Mouse (Mus musculus): ENCODE measurements around the gene Tigd3.
"Not testable (repeated sequence)": the region's sequence is repeated elsewhere in the genome, so short reads cannot be mapped to it uniquely, and the experiment has no call there.

The Tigd3 gene

DNA sequence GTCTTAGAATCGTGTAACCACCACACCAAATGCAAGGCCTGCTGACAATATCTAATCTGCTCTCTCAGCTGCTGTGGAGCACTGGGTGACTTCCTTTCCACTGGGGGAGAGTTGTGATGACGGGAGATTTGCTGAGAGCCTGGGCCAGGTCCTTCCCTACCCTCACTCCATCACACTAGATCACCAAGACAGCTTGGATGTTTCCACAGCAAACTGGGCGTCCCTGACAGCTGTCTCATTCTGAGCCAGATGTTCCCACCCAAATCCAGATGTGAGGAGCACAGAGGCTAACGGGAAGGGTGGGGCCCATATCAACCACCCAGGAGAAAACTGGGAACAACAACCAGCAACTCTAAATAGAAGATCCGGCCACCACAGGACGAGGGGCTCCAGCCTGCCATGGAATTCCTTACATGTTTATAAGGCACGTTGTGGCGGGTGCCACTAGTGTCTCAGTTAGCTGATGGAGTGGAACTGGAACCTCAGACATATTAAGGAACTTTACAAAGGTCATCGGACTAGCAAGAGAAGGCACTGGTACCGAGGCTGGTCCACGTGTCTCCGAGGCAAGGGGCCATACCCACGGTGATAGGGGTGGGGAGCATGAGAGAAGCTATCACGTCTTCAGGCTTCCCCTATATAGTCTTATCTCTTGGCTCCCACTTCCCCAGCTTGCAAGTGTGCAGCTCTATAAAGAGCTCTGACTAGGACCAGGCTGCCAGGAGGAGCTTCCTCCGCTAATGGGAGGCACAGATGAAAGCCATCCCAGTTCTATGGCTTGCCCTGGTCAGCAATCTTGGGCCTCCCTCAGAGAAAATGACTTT is 28.4 kb upstream of the Tigd3 start:
- DNase-seq (ENCODE audit: low spot score), result no peak

DNA sequence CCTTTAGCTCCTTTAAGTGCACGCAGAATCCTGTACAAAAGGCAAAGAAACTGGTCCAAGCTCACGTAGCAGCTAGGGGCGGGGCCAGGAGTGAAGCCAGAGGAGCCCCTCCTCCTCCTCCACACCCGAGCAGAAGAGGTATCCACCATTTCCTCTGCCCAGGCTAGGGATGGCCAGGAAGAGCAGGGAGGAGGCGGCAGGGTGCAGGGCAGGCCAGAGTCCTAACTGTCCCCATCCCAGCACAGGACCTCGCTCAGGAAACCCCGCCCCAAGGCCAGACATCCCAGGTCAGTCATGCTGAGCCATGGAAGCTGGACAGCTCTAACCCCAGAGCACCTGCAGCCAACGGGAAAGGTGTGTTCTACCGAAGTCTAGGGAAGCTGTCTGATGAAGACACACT is 27.8 kb upstream of the Tigd3 start:
- no peak for DNase-seq (ENCODE audit: low spot score)

DNA sequence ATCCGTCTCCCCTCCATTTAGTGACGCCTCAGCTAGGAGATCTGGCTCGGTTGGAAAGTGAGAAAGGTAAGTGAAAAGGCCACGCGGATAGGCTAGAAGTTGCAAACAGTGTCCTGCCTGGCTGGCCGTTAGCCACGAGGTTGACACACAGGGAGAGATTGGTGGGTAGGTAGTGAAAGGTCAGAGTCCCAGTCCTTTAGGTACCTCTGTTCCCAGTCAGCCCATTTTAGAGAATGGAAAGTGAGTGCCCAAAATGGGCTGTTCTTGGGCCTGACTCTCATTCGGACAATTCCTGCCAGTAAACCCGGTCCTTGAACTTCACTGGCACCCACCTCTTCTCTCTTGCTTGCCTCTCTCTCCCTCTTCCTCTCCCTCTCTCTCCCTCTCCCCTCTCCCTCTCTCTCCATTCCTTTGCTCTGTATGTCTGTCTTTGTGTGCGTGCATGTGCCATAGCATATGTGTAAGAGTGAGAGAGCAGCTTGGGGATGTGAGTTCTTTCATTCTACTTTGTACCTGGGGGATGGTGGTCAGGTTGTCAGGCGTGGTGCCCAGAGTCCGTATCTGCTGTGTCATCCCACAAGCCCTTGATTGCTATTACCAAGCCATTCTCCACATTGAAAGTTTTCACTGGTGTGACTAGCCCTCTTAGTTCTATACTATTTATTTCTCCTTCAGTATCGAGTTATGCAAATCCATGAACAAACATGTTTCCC is 19.2 kb upstream of the Tigd3 start, which contains the start of gene Dpf2:
Dpf2 (minus strand) TSS at position 4 of the 713 bp plus-strand sequence.
- no peak for DNase-seq (ENCODE audit: low spot score)

DNA sequence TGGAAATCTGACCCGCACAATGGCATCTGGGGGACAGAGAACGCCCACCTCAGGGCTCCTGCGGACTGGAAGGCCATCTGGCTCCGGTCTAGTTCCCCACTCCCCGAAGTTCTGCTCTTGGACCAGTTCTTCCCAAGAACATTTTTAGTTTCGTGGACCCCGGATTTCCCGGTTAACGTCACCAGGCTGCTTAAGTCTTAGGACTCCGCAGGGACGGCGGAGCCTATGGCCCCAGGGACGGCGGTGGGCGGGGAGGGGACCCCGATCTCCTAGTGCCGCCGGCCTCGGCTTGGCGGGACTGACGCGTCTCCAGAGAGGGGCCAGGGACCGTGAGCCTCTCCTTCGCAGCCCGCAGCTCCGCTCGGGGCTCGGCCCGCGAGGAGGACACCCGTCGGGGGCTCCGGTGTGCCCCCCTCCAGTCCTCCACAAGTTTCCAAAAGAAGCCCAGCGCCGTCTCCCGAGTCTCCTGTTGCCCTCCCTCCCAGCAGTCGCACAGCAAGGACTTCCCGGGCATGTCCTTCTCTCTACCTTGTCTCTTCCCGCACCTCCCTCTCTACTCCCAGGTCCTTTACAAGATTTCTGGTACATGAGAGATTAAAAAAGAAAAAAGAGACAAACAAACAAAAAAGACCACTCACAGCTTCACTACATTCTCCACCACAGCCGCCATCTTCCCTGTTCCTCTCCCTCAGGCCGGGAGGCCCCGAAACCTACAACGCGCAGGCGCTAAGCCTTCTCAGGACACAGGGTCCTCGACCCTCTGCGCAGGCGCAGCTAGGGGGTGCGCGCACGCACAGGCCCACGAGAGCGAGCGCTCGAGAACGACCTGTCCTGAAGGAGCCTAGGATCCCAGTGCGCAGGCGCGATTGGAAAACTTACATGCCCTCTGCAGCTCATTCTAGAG is 18.4 kb upstream of the Tigd3 start:
- peak; percentile 94 for DNase-seq (ENCODE audit: low spot score)

DNA sequence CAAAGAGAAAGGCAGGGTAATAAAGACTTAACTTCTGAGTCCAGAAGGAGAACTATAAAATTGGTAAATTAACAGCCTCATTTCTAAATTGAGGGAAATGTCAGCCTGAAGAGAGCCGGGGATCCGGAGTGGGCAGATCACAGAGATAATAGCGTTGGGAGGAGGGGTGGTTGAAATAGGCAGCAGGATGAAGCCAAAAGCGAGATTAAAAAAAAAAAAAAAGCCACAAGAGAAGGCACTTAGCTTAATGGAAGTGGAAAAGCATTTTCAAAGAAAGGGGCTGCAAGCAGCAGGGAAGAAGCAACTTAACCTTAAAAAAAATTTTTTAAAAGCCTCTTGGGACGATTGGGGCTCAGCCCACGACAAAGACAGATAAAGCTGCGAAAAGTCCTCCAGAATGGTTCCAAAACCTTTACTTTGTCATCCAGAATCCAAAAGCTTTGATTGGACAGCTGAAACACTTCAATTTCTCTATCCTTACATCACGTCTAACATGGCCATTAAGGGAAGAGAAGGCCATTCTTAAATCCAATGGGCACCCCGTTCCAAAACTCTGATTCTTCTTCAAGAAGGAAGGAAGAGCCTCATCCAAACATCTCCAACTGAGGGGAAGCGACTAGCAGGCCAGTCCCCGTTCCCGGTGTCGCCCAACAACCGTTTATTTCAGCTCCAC is 17.6 kb upstream of the Tigd3 start:
- no peak for DNase-seq (ENCODE audit: low spot score)

DNA sequence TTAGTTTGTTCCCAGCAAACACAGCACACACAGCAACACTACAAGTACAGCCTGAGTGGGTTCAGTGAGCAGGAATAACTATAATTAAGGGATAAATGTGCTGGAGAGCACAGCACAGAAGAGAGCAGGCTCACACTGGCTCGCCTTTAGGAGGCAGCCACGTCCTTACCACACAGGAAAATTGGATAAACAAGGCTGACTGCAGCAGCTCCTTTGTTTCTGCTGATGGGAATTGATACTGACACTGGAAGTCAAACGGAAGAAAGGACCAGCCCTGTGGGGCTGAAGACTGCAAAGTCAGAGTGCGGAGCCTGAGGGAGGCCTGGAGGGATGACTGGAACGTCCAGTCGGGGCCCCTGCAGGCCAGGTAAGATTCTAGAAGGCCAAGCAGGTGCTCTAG is 16.3 kb upstream of the Tigd3 start:
- DNase-seq (ENCODE audit: low spot score), result no peak

DNA sequence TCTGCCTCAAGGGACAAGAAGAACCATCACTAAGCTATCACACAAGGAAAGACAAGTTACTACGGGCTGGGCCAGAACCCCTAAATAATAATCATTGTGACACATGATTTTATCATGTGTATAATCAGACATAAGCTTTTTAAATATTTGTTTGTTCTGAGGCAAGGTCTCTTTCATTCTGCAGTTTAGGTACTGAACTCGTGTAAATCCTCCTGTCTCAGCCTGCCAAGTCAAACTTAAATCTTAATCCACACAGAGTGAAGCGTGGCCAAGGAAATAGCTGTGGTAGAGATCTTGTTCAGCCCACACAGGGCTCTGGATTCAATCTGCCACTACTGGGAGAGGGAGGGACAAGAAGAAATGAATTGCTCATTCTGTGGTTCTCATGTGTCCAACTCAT is 13.3 kb upstream of the Tigd3 start:
- DNase-seq (ENCODE audit: low spot score), result no peak

DNA sequence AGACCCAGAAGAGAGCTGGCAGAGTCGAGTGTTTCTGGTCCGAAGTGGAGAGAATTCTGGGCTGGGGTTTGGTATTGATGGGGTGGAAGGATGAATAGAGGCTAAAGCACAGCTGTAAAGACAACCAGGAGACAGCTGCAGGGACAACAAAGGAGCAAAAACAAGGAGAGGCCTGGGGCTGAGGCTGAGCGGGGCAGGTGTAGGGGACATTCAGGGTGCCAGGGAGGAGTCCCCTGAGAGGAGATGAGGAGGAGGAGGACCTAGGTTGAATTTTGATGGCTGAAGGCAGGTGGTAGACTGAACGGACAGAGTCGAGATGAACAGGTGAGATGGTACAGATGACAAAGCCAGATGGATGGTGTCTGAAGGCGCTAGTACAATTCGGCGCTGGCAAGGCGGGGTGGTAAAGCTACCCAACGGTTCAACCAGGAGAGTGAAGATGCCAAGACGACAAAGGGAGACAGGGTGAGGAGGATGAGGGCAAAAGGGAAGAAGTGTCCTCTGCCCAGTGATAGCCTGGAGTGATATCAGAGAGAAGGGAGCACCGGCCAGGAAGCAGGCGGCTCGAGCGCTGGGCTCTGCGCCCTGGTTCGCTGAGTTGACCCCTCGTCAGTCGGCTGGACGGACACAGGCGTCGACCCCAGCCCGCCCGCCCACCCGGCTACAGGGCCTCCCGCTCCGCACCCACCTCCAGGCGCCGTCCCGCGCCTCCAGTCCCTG is 507 bp downstream of the Tigd3 start:
- no peak for DNase-seq (ENCODE audit: low spot score)

DNA sequence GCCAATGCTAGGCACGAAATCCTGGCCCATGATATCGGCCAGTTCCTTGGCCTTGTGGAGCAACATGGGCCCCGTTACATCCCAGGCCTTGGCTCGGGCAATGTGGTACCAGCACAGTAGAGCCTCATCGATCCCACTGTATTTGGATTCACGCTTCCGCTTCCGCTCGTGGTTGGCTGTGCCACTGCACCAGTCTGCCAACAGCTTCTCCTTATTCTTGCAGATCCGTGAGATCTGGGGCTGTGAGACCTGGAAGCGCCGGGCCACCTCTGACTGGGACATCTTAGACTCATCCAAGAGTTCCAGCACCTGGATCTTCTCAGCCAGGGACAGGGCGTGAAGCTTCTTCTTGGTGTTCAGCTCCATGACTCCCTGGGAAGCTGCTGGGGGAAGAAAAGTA is 1.2 kb downstream of the Tigd3 start:
- no peak for DNase-seq (ENCODE audit: low spot score)

DNA sequence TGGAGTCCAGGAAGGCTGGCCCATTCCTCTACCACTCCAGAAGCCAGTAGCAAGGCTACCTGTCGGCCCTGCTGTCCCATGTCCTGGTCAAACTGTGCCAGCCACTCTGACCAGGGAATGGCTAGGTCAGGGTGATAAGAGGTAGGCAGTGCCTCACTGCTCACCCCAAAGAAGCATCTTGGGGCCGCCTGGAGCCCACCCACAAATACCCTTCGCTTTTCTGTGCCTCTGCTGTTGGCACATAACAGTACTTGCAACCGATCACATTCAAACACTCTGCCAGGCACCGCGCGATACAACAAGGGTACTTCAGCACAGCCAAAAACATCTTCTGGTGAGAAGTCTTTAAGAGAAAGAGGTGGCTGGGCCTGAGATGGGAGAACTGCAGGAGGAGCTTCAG is 1.7 kb downstream of the Tigd3 start:
- DNase-seq (ENCODE audit: low spot score), result no peak

DNA sequence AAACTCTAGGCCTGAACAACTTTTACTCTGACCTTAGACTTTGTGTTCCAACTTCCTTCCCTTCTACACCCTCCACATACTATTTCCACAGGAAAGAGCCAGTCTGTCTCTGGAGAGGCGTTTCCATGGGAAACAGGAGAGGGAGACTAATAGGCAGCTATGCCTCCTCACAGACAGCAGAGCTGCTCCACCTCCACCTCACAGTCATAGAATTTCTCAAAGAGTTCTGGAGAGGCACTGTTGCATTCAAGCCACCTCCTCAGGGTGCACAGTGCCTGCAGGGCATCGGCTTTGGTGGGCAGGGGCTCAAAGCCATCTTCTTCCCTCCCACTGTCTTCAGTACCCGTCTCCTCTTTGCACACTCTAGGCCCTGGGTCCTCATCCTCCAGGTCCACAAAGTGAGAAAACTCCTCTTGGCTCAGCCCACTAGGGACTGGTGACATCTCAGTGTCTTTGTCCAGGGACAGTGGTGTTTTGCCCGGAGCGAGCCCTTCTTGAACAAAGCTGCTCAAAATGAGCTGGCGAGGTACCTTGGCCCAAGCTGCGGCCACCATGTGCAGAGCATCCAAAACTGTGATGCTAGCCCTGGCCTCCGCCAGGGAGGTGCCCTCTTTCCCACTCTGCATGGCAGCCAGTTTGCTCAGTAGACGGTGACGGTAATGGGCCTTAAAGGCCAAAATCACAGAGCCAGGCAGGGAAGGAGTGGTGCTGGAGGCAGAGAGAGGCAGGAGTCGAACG is 2.3 kb downstream of the Tigd3 start:
- DNase-seq (ENCODE audit: low spot score), result no peak

DNA sequence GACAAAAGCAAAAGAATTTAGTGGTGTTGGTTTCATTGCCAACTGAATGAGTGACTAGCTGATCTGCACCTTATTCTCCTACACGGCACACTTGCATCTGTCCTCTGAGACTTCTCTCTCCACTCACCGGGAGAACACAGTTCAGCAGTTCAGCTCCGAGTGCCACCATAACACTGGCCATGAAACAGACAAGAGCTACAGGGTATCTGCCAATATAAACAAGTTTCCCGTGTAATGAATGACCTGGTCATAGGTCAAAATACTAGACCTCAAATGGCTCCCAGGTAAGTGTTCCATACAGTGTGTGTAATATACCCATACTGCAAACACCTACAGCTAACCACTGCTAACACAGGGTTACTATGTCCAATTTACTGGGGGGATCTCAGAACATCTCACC is 4.7 kb downstream of the Tigd3 start:
- DNase-seq (ENCODE audit: low spot score), result no peak

DNA sequence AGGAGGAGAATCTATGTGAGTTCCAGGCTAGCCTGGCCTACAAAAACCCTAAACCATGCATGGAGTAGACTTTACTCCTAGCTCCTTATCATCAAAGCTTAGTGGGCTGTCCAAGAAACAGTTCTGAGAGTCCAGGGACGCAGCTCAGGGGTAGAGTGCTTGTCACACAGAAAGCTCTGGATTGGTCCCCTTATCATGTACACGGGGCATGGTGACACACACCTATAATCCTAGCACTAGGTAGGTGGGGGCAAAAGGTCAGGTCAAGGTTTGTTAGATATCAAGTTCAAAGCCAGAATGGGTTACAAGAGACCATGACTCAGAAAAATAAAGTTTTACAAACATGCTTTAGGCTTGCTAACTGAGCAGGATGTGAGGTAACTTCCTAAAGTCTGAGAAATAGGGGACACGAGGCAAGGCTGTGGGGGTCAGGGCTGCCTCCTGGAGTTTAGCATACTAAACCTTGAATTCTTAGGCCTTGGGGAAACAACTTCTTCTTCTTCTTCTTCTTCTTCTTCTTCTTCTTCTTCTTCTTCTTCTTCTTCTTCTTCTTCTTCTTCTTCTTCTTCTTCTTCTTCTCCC is 6.6 kb downstream of the Tigd3 start:
- DNase-seq (ENCODE audit: low spot score), result no peak

DNA sequence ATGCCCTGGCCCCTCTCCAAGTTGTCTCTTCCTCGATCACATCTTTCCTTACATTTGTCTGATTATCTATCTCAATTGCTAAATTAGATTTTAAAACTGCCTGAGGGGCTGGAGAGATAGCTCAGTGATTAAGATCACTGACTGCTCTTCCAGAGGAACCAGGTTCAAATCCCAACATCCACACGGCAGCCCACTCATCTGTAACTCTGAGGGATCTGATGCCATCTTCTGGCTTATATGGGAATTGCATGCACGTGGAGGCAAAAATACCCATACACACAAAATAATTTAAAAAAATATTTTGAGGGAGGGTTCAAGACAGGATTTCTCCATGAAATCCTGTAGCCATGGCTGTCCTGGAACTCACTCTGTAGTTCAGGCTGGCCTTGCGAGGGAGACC is 8.1 kb downstream of the Tigd3 start:
- no peak for DNase-seq (ENCODE audit: low spot score)

DNA sequence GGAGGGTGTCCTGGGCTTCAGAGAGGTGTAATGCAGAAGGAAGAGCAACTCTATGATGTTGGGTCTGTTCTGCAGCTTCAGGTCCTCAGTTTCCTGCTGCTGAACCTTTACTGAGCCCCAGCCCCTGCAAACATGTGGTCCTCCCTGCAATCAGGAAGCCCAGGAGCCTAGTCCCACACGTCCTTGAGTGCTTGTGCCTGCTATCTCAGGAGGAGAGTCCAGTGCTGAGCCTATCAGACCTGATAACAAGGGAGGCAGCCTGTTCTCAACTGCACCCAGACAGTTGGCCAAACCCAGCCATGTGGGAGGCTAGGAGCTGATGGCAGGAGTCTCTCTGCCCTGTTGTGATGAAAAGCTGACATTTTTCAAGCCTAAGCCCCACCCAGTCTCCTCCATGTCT is 10.0 kb downstream of the Tigd3 start:
- no peak for DNase-seq (ENCODE audit: low spot score)

DNA sequence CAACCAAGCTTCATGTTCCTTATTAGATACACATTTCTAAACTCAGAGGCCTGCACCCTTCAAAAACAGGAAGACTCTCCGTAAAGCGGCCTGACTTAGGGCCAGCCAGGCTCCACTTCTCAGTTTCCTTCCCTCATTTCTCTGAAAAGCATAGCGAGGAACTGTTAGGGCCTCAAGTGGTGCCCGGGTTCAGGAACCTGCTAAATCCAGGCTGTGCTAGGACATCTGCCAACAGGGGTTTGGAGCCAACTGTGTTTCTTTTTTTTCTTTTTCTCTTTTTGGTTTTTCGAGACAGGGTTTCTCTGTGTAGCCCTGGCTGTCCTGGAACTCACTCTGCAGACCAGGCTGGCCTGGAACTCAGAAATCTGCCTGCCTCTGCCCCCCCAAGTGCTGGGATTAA is 11.9 kb downstream of the Tigd3 start:
- not testable (repeated sequence) for DNase-seq (ENCODE audit: low spot score)

DNA sequence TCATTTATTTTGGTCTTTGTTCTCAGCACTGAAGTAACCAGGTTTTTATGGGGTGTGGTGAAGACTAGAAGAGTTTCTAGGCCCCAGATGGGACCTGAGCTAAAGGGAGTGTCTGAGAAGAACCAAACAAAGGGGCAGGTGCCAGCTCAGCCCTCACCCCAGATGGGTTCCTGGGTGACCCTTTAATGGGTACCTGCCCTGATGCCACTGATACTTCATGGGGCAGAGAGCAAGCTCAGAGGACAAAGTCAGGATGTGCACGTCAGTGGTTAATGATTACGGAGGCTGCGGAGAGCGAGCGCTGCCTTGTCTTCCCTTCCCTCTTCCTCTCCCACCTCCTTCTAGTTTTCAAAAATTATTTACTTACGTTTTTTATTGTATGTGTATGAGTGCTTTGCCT is 12.8 kb downstream of the Tigd3 start:
- DNase-seq (ENCODE audit: low spot score), result no peak

DNA sequence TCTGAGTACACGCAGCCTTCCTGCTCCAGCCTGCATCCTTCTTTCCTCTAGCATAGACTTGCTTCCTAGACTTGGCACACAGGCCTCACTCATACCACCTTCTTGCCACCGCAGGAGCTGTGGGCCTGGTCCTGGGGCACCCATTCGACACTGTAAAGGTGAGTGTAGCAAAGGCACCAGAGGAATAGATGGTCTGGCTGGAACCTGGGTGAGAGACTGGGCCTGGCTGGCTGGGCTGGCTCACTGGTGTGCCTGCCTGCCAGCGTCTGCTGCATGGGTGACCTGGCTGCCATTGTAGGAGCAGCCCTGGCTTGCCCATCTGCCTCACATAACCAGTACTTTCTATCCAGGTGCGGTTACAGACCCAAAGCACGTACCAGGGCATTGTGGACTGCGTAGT is 14.2 kb downstream of the Tigd3 start:
- no peak for DNase-seq (ENCODE audit: low spot score)

DNA sequence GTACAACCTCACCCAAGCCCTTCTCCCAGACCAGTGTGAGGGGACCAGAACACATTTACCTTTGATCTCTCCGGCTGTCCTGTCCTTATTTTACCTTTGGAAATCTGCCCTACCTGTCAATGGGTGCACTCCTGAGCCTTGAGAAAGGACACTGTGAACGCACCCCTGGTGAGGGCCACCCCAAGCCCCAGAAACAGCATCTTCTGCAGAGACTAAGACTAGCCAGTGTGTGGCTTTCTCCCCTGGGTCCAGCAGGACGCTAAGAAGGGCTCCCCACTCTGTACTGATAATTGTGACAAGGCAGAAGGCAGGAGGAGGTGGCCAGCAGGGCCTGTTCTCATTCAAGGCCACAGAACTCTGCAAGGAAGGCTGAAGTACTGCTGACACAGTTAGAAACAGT is 15.0 kb downstream of the Tigd3 start:
- DNase-seq (ENCODE audit: low spot score), result no peak

DNA sequence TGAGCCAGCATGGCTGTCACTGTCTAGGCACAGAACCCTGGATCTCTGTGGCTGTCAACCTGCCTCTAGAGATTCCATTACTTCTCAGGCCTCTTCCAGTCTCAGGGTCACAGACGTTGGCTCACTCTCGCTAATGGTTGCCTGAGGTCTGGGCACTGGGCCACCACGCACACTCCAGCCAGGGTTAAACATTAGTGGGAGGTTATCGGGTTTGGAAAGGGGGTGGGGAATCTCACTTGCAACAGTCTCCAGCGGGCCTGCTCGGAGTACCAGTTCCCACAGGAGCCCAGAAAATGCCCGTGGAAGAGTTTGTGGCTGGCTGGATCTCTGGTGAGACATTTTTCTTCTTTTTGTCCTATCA is 15.6 kb downstream of the Tigd3 start:
- no peak for DNase-seq (ENCODE audit: low spot score)

Data from layer of hippocampus, adult 9-10 months (tissue).